Mouse (Mus musculus): ENCODE measurements around the gene Gla. TPM values are rescaled to one million over a fixed set of nuclear protein-coding genes. Genes with fewer than 3 reads are reported as not detected.
"Not testable (repeated sequence)": the region's sequence is repeated elsewhere in the genome, so short reads cannot be mapped to it uniquely, and the experiment has no call there.

Gene Gla
- polyA plus RNA-seq, 1 experiment from 2014 or later: 4.8 TPM

DNA sequence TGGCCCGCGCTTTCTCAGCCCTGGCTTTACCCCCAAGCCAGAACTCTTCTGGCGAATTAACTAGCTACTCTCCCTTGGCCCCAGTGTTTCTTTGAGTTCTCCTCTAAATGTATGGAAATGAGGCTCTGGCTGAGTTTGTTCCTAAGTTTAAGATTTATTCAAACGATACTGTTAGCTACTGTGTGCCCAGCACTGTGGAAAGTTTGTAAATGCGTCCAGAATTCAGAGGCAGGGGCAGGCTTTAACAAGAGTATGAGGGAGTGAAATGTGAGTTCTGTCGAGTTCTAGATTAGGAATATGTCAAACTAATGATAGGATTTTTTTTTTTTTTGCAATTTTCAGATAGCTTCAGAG, 59.0 kb downstream of the Gla start:
- H3K4me2 ChIP-seq (replicated peaks): peak overlapping the region; percentile 58
- H3K36me3 ChIP-seq: no peaks in the 10 kb centered on the region
- peak; percentile 48; the same call in 1 of the 2 replicates for ATAC-seq (ENCODE audit: low FRiP score)
- no peaks in the 10 kb centered on the region for H3K4me1 ChIP-seq
- H3K9ac ChIP-seq: peak overlapping the region; percentile 43
- WGBS: 13% methylated on average over 6 of the region's 6 CpGs
- no peaks in the 10 kb centered on the region for H3K27me3 ChIP-seq
- H3K27ac ChIP-seq: no peak overlapping the region; the same call in 1 of the 2 replicates
- peak overlapping the region; percentile 46 for H3K4me3 ChIP-seq
- no peaks in the 10 kb centered on the region for H3K9me3 ChIP-seq (replicated peaks)

DNA sequence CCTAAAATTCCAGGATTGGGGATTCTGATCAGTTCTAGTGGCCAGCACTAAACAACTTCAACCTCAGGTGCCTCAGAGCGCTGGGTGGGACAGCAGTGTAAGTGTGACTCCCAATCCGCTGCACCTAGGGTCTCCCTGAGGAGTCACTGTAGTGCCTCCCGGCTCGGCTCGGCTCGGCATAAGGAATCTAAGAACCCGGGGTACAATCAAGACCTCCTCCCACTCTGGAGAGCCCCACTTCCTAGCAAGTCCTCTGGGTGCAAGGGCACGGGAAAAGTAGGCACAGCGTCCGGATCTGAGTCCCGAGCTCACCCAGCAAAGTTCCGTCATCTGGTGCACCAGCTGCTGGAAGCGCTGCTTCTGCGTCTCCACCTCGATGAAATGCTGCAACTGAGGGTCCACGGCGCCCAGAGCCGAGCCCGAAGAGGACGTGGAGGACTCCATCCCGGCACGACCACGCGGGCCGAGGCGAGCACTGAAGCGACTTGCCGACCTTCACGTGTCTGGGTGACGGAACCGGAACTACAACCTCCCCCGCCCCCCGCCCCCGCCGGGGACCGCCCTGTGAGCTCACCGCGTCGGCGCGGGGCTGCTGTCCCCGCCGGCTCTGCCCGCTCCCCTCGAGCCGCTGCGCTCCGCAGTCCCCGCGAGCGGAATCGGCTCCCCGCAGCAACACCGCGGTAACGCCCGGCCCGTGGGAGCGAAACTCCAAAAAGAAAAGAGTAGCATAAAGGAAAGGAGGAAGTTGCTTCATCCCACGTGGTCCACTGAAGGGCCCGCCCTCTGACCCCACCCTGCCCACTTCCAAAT, 59.6 kb downstream of the Gla start, which contains the start of gene Timm8a1:
TSS of gene Timm8a1 (minus strand) at position 721 of the 810 bp plus-strand sequence.
- Histone ChIP-seq H3K4me3 (peak within 1 kb of the TSS; percentile 46), H3K27ac (peak within 1 kb of the TSS; percentile 52; the same call in 1 of the 2 replicates), H3K9ac (peak within 1 kb of the TSS; percentile 53), H3K9me3 (replicated peaks) (no peaks in the 10 kb centered on the region), H3K4me1 (no peaks in the 10 kb centered on the region), H3K4me2 (replicated peaks) (peak within 1 kb of the TSS; percentile 58), H3K27me3 (no peaks in the 10 kb centered on the region), H3K36me3 (no peaks in the 10 kb centered on the region)
- WGBS: 23% methylated on average over 48 of the region's 61 CpGs
- peak; percentile 93 for ATAC-seq (ENCODE audit: low FRiP score)

DNA sequence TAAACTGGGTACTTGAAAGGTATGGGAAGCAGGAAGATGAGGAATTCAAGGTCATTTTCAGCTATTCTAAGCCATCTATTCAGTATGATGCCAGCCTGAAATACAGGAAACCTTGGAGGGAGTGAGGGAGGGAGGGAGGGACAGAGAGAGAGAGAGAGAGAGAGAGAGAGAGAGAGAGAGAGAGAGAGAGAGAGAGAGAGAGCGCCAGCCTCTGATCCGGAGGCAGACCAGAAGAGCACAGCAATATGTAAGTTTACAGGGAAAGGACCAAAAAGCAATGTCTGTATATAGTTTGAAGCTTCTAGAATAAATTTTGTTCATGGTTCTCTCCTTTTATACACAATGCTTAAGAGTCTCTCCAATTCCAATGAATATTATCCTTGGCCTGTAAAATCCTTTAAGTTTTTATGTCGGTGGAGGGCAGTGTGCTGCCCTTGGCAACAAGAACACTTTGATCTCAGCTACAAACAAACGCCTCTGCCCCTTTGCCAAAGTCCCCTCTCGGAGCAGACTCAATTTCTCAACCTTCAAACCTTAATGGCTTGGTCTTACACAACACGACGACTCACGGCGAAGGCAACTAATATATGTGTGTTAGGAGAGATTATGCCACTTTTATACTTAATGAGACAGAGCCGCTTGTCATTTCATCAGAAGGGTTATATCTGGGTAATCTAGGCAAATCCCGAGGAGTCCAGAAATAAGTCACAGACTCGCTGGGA, 60.4 kb downstream of the Gla start:
- Histone ChIP-seq H3K4me3 (peak overlapping the region; percentile 46), H3K27ac (no peak overlapping the region), H3K36me3 (no peaks in the 10 kb centered on the region), H3K9ac (peak overlapping the region; percentile 53), H3K9me3 (replicated peaks) (no peaks in the 10 kb centered on the region), H3K4me2 (replicated peaks) (peak overlapping the region; percentile 58), H3K27me3 (no peaks in the 10 kb centered on the region), H3K4me1 (no peaks in the 10 kb centered on the region)
- no peak; the same call in 1 of the 2 replicates for ATAC-seq (ENCODE audit: low FRiP score)
- 23% methylated on average over 12 of the region's 12 CpGs for WGBS

DNA sequence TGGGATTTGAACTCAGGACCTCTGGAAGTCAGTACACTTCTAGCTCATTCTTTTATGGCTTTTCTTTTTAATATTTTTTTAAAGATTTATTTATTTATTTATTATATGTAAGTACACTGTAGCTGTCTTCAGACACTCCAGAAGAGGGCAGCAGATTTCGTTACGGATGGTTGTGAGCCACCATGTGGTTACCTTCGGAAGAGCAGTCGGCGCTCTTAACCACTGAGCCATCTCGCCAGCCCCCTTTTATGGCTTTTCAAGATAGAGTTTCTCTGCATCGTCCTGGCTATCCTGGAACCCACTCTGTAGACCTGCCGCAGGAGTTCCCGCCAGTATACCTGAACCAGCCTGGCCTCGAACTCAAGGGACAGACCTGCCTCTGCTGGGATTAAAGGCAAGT, 61.1 kb downstream of the Gla start:
- H3K9ac ChIP-seq; H3K4me2 ChIP-seq (replicated peaks); H3K27me3 ChIP-seq; H3K9me3 ChIP-seq (replicated peaks); H3K27ac ChIP-seq; H3K4me1 ChIP-seq; H3K36me3 ChIP-seq; ATAC-seq (ENCODE audit: low FRiP score); H3K4me3 ChIP-seq: not testable (repeated sequence)
- 93% methylated on average over 10 of the region's 10 CpGs for WGBS

Other genes starting within 250 kb of the Gla start
- 13.0 and 13.9 TPM in 2 replicates for gene Drp2, start 196.6 kb downstream of the Gla start, polyA plus RNA-seq (2016; fragmentation: Nextera tagmentation; extraction: Ambion mirVana)
- 0.35 TPM in 1 of 2 replicates, not detected in the other for gene Taf7l, start 124.6 kb downstream of the Gla start, polyA plus RNA-seq (2016; fragmentation: Nextera tagmentation; extraction: Ambion mirVana)
- gene Timm8a1, start 59.3 kb downstream of the Gla start, polyA plus RNA-seq (2016; fragmentation: Nextera tagmentation; extraction: Ambion mirVana): 41.9 and 49.2 TPM in 2 replicates
- gene Btk, start 17.6 kb downstream of the Gla start, polyA plus RNA-seq (2016; fragmentation: Nextera tagmentation; extraction: Ambion mirVana): 0.76 and 0.85 TPM in 2 replicates
- gene Rpl36a, start 15.5 kb downstream of the Gla start, polyA plus RNA-seq (2016; fragmentation: Nextera tagmentation; extraction: Ambion mirVana): 236 and 276 TPM in 2 replicates
- 177 and 186 TPM in 2 replicates for gene Hnrnph2, start 54 bp upstream of the Gla start, polyA plus RNA-seq (2016; fragmentation: Nextera tagmentation; extraction: Ambion mirVana)
- gene Armcx4, start 85.4 kb upstream of the Gla start, polyA plus RNA-seq (2016; fragmentation: Nextera tagmentation; extraction: Ambion mirVana): 7.2 and 7.5 TPM in 2 replicates
- 76.9 and 83.4 TPM in 2 replicates for gene Armcx1, start 116.8 kb upstream of the Gla start, polyA plus RNA-seq (2016; fragmentation: Nextera tagmentation; extraction: Ambion mirVana)
- gene Armcx6, start 150.3 kb upstream of the Gla start, polyA plus RNA-seq (2016; fragmentation: Nextera tagmentation; extraction: Ambion mirVana): 29.8 and 31.9 TPM in 2 replicates
- gene Armcx3, start 155.5 kb upstream of the Gla start, polyA plus RNA-seq (2016; fragmentation: Nextera tagmentation; extraction: Ambion mirVana): 62.5 and 71.3 TPM in 2 replicates
- gene Armcx2, start 208.1 kb upstream of the Gla start, polyA plus RNA-seq (2016; fragmentation: Nextera tagmentation; extraction: Ambion mirVana): 95.8 and 96.2 TPM in 2 replicates